Mouse (Mus musculus): Measurements from ENCODE around the gene H2afv. TPM values are rescaled to one million over a fixed set of nuclear protein-coding genes. Genes with fewer than 3 reads are reported as not detected.
"Not testable (repeated sequence)": the region's sequence is repeated elsewhere in the genome, so short reads cannot be mapped to it uniquely, and the experiment has no call there.

H2afv gene
- polyA plus RNA-seq, 1 experiment from 2014 or later = 1,015 TPM

DNA sequence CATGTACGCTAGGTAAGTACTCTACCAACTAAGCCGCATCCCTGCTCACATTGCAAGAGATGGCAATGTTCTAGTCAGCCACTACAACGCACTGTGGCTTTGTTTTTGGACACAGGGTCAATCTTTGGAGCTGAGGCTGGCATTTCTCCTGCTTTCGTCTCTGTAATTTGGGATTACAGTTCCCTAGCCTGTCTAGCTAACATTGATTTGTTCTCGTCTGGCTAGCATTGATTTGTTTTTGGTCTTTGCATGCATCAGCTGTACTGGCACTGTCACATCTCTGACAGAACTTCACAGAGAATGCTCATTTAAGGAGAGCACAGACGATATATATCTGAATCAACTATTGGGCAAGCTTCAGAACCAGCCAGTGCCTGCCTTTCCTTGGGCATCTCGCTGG, 14.1 kb downstream of the H2afv start:
- H3K27me3 ChIP-seq (ENCODE audit: control insufficient read depth, insufficient read depth, low read length) = no peaks in the 10 kb centered on the region
- no peak overlapping the region for H3K9ac ChIP-seq (ENCODE audit: low read length)
- ATAC-seq (ENCODE audit: low FRiP score) = no peak
- WGBS = 93% methylated on average over 7 of the region's 7 CpGs
- H3K27ac ChIP-seq (ENCODE audit: low read depth, low read length) = no peak overlapping the region
- H3K4me1 ChIP-seq (ENCODE audit: control insufficient read depth, insufficient read depth, low read length) = no peaks in the 10 kb centered on the region
- H3K4me2 ChIP-seq = no peak overlapping the region
- H3K9me3 ChIP-seq (ENCODE audit: control insufficient read depth, low read length) = no peaks in the 10 kb centered on the region
- no peak overlapping the region for H3K4me3 ChIP-seq (ENCODE audit: low read depth, low read length)
- DNase-seq (ENCODE audit: low spot score, missing footprints) = no peak
- H3K36me3 ChIP-seq (ENCODE audit: control insufficient read depth, insufficient read depth, low read length) = peaks cover 55% of the 10 kb centered on the region

DNA sequence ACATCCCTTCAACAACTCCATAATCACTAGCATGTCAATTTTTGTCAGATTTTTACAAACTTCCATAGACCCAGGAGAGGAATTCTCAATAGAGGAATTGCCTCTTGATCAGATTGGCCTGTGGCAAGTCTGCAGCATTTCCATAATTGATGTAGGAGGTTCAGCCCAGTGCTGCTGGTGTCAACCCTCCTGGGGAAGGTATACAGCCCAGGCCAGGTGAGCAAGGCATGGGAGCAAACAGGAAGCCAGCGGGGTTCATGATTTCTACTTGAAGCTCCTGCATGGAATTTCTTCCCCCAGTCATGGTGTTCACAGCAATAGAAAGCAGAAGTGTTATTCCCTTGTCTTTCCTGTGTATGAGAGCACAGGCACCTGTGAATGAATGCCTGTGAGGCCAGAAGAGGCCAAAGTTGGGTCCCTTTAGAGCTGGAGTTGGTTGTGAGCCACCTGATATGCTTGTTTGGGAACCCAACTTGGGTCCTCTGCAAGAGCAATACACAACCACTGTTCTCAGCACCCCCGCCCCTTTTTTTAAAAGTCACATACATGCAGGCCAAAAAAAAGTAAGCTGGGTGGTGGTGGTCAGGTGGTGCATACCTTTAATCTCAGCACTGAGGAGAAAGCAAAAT, 23.4 kb downstream of the H2afv start:
- peaks cover 16% of the 10 kb centered on the region; the same call in 1 of the 2 replicates for H3K36me3 ChIP-seq (ENCODE audit: control insufficient read depth, insufficient read depth, low read length)
- no peak overlapping the region for H3K4me3 ChIP-seq (ENCODE audit: low read depth, low read length)
- no peak overlapping the region for H3K9ac ChIP-seq (ENCODE audit: low read length)
- no peaks in the 10 kb centered on the region for H3K9me3 ChIP-seq (ENCODE audit: control insufficient read depth, low read length)
- no peaks in the 10 kb centered on the region for H3K27me3 ChIP-seq (ENCODE audit: control insufficient read depth, insufficient read depth, low read length)
- H3K4me1 ChIP-seq (ENCODE audit: control insufficient read depth, insufficient read depth, low read length) = peaks cover 7% of the 10 kb centered on the region; the same call in 1 of the 2 replicates
- DNase-seq (ENCODE audit: low spot score, missing footprints) (no peak), ATAC-seq (ENCODE audit: low FRiP score) (no peak)
- WGBS = 80% methylated on average over 2 of the region's 2 CpGs
- no peak overlapping the region for H3K4me2 ChIP-seq
- no peak overlapping the region for H3K27ac ChIP-seq (ENCODE audit: low read depth, low read length)

DNA sequence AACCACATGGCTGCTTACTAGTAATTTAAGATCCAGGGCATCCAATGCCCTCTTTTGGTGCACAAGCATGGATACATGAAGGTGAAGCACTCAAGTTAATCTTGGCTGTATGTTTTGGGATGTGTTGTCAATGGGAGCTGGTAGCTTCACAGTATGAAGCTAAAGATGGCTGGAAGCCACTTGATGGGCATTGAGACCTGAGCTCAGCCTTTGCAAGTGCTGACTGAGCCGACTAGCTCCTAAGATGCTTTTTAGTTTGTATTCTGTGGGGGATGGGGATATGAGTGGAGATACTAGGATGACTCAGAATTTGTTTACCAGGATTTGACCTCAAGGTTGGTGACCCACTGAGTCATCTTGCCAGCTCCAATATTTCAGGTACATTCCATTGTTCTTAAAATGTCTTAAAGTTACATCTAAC, 23.9 kb downstream of the H2afv start:
- ATAC-seq (ENCODE audit: low FRiP score) (no peak), DNase-seq (ENCODE audit: low spot score, missing footprints) (no peak)
- WGBS = 32% methylated on average over 1 of the region's 1 CpGs
- no peak overlapping the region for H3K9ac ChIP-seq (ENCODE audit: low read length)
- no peaks in the 10 kb centered on the region for H3K9me3 ChIP-seq (ENCODE audit: control insufficient read depth, low read length)
- H3K27me3 ChIP-seq (ENCODE audit: control insufficient read depth, insufficient read depth, low read length) = no peaks in the 10 kb centered on the region
- H3K4me3 ChIP-seq (ENCODE audit: low read depth, low read length) = no peak overlapping the region
- peaks cover 15% of the 10 kb centered on the region; the same call in 1 of the 2 replicates for H3K36me3 ChIP-seq (ENCODE audit: control insufficient read depth, insufficient read depth, low read length)
- no peak overlapping the region for H3K4me2 ChIP-seq
- peaks cover 7% of the 10 kb centered on the region; the same call in 1 of the 2 replicates for H3K4me1 ChIP-seq (ENCODE audit: control insufficient read depth, insufficient read depth, low read length)
- no peak overlapping the region for H3K27ac ChIP-seq (ENCODE audit: low read depth, low read length)

DNA sequence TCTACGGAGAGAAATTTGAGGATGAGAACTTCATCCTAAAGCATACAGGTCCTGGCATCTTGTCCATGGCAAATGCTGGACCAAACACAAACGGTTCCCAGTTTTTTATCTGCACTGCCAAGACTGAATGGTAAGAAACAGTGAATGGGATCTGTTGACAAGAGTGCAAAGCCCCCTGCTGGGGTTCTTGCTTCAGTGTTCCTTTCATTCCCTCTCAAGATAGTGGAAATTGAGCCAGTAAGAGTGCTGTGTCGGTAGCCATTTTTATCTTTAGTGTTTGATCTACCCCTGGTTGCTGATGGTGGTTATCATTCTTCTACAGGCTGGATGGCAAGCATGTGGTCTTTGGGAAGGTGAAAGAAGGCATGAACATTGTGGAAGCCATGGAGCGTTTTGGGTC, 25.1 kb downstream of the H2afv start:
- H3K9ac ChIP-seq (ENCODE audit: low read length); DNase-seq (ENCODE audit: low spot score, missing footprints); H3K27me3 ChIP-seq (ENCODE audit: control insufficient read depth, insufficient read depth, low read length); H3K27ac ChIP-seq (ENCODE audit: low read depth, low read length); H3K4me2 ChIP-seq; H3K4me3 ChIP-seq (ENCODE audit: low read depth, low read length); ATAC-seq (ENCODE audit: low FRiP score); H3K9me3 ChIP-seq (ENCODE audit: control insufficient read depth, low read length): not testable (repeated sequence)
- 78% methylated on average over 4 of the region's 4 CpGs for WGBS
- Histone ChIP-seq H3K36me3 (ENCODE audit: control insufficient read depth, insufficient read depth, low read length) (peaks cover 13% of the 10 kb centered on the region; the same call in 1 of the 2 replicates), H3K4me1 (ENCODE audit: control insufficient read depth, insufficient read depth, low read length) (peaks cover 13% of the 10 kb centered on the region; the same call in 1 of the 2 replicates)

DNA sequence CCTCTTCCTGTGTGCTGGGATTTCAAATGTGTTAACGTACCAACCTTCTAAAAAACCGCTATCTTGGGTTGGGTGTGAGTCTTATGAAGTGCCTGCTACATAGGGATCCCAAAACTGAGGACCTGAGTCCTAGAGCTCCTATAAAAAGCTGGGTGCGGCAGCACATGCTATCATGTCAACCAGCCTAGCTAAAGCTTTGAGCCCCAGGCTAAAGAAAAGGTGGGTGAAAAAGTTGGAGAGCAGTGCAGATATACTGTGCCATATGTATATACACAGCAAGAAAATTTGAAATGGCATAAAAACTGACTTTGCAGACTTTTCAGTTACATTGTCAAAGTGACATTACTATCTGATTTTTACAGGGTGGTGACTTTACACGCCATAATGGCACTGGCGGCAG, 25.5 kb downstream of the H2afv start:
- no peaks in the 10 kb centered on the region for H3K27me3 ChIP-seq (ENCODE audit: control insufficient read depth, insufficient read depth, low read length)
- H3K4me1 ChIP-seq (ENCODE audit: control insufficient read depth, insufficient read depth, low read length) = peaks cover 13% of the 10 kb centered on the region; the same call in 1 of the 2 replicates
- H3K4me3 ChIP-seq (ENCODE audit: low read depth, low read length) = no peak overlapping the region
- H3K4me2 ChIP-seq = no peak overlapping the region
- no peak for DNase-seq (ENCODE audit: low spot score, missing footprints)
- H3K9ac ChIP-seq (ENCODE audit: low read length) = no peak overlapping the region
- no peak for ATAC-seq (ENCODE audit: low FRiP score)
- H3K27ac ChIP-seq (ENCODE audit: low read depth, low read length) = no peak overlapping the region
- no peaks in the 10 kb centered on the region for H3K9me3 ChIP-seq (ENCODE audit: control insufficient read depth, low read length)
- 90% methylated on average over 5 of the region's 5 CpGs for WGBS
- peaks cover 13% of the 10 kb centered on the region; the same call in 1 of the 2 replicates for H3K36me3 ChIP-seq (ENCODE audit: control insufficient read depth, insufficient read depth, low read length)

DNA sequence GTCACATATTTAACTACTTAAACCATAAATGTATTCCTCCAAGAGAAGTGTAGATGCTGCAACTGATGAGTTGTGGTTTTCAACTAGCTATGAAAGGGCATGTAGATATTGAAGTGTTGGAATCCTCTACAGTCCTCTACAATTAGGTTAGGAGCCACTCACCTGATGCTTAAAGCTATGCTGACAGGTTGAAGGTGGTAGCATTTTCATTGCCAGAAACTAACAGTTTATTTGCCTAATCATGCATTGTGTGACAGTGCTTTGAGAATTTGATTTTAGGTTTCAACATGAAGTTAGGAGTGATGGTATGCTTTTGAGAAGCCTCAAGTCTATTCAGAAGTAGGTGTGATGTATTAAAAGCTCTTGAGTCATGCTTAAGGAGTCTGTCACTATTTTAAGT, 26.8 kb downstream of the H2afv start:
- Histone ChIP-seq H3K36me3 (ENCODE audit: control insufficient read depth, insufficient read depth, low read length) (peaks cover 13% of the 10 kb centered on the region; the same call in 1 of the 2 replicates), H3K4me3 (ENCODE audit: low read depth, low read length) (peak overlapping the region; percentile 92), H3K27me3 (ENCODE audit: control insufficient read depth, insufficient read depth, low read length) (no peaks in the 10 kb centered on the region), H3K27ac (ENCODE audit: low read depth, low read length) (no peak overlapping the region), H3K9ac (ENCODE audit: low read length) (peak overlapping the region; percentile 48), H3K9me3 (ENCODE audit: control insufficient read depth, low read length) (no peaks in the 10 kb centered on the region), H3K4me2 (peak overlapping the region; percentile 57), H3K4me1 (ENCODE audit: control insufficient read depth, insufficient read depth, low read length) (peaks cover 13% of the 10 kb centered on the region; the same call in 1 of the 2 replicates)
- no peak for ATAC-seq (ENCODE audit: low FRiP score)
- no peak for DNase-seq (ENCODE audit: low spot score, missing footprints)

DNA sequence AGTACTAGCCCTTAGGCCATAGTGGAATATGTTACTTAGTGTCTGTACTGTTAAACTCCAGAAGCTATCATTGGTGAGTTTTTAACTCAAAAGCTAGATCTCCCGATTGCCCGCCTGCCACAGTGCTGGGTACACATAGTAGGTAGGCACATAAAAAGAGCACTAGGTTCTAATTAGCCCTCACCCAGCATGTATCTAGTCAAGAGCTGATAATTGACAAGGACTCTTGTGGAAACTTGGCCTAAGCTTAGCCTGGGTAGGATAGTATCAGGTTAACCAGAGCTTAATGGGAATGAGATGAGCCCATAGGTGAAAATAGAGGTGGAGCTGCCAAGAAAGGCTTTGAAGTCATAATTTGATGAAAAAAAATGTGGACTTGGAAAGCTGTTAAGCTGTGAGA, 27.2 kb downstream of the H2afv start:
- WGBS = 55% methylated on average over 2 of the region's 2 CpGs
- Histone ChIP-seq H3K4me2 (peak overlapping the region; percentile 57), H3K9ac (ENCODE audit: low read length) (peak overlapping the region; percentile 97), H3K4me1 (ENCODE audit: control insufficient read depth, insufficient read depth, low read length) (peaks cover 13% of the 10 kb centered on the region; the same call in 1 of the 2 replicates), H3K9me3 (ENCODE audit: control insufficient read depth, low read length) (no peaks in the 10 kb centered on the region), H3K4me3 (ENCODE audit: low read depth, low read length) (peak overlapping the region; percentile 92), H3K27ac (ENCODE audit: low read depth, low read length) (no peak overlapping the region), H3K27me3 (ENCODE audit: control insufficient read depth, insufficient read depth, low read length) (no peaks in the 10 kb centered on the region), H3K36me3 (ENCODE audit: control insufficient read depth, insufficient read depth, low read length) (peaks cover 13% of the 10 kb centered on the region; the same call in 1 of the 2 replicates)
- ATAC-seq (ENCODE audit: low FRiP score) (no peak), DNase-seq (ENCODE audit: low spot score, missing footprints) (no peak)

DNA sequence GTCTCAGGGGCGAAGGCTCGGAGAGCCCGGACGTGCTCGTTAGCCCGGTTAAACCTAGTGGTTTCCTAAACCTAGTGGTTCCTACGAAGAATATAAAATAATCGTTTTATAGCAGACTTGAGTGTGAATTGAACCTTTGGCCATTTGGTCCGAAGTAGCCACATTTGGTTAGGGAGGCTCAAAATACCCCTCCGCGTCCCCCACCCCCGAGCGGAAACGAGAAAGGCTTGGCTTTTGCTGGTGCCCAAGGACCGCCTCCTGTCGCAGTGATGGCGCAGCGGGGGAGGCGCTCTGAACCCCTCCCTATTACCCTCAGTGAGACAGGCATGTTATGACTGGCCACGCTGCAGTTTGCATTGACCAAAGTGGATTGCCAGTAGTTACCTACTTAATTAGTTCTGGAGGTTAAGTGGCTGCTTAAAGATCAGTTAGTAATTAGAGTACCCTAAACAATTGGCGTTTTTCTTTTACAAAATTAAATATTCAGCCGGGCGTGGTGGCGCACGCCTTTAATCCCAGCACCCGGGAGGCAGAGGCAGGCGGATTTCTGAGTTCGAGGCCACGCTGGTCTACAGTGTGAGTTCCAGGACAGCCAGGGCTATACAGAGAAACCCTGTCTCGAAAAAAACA, 27.7 kb downstream of the H2afv start:
- peak overlapping the region; percentile 85 for H3K27ac ChIP-seq (ENCODE audit: low read depth, low read length)
- H3K4me3 ChIP-seq (ENCODE audit: low read depth, low read length) = peak overlapping the region; percentile 92
- peak overlapping the region; percentile 57 for H3K4me2 ChIP-seq
- DNase-seq (ENCODE audit: low spot score, missing footprints) = no peak
- no peaks in the 10 kb centered on the region for H3K27me3 ChIP-seq (ENCODE audit: control insufficient read depth, insufficient read depth, low read length)
- peaks cover 13% of the 10 kb centered on the region; the same call in 1 of the 2 replicates for H3K4me1 ChIP-seq (ENCODE audit: control insufficient read depth, insufficient read depth, low read length)
- H3K9me3 ChIP-seq (ENCODE audit: control insufficient read depth, low read length) = no peaks in the 10 kb centered on the region
- under 1% methylated on average over 30 of the region's 30 CpGs for WGBS
- peak; percentile 51 for ATAC-seq (ENCODE audit: low FRiP score)
- peak overlapping the region; percentile 97 for H3K9ac ChIP-seq (ENCODE audit: low read length)
- peaks cover 13% of the 10 kb centered on the region; the same call in 1 of the 2 replicates for H3K36me3 ChIP-seq (ENCODE audit: control insufficient read depth, insufficient read depth, low read length)

Measured in midbrain, embryonic 11.5 days (tissue).